Mouse (Mus musculus) adrenal gland (tissue): ENCODE results near the gene Pcsk6.
"Not testable (repeated sequence)": the region's sequence is repeated elsewhere in the genome, so short reads cannot be mapped to it uniquely, and the experiment has no call there.

Experiments used
- intact Hi-C: fragments of 180-260 bp; cut with DNase I; formaldehyde crosslinking; loops from one replicate; pipeline ENCODE4 v1.15.1; 2025
- long read RNA-seq, 2 experiments: library from polyadenylated mRNA; unstranded; transcript quantifications; one replicate each; pipeline ENCODE4 v2.0.0; 2020; ENCODE audit warnings: borderline replicate concordance in 1 of 2; ENCODE audit not compliant: insufficient replicate concordance in 1 of 2

Gene Pcsk6
- long read RNA-seq, experiment 1 = 0 reads
- long read RNA-seq, experiment 2 = 0 reads

DNA sequence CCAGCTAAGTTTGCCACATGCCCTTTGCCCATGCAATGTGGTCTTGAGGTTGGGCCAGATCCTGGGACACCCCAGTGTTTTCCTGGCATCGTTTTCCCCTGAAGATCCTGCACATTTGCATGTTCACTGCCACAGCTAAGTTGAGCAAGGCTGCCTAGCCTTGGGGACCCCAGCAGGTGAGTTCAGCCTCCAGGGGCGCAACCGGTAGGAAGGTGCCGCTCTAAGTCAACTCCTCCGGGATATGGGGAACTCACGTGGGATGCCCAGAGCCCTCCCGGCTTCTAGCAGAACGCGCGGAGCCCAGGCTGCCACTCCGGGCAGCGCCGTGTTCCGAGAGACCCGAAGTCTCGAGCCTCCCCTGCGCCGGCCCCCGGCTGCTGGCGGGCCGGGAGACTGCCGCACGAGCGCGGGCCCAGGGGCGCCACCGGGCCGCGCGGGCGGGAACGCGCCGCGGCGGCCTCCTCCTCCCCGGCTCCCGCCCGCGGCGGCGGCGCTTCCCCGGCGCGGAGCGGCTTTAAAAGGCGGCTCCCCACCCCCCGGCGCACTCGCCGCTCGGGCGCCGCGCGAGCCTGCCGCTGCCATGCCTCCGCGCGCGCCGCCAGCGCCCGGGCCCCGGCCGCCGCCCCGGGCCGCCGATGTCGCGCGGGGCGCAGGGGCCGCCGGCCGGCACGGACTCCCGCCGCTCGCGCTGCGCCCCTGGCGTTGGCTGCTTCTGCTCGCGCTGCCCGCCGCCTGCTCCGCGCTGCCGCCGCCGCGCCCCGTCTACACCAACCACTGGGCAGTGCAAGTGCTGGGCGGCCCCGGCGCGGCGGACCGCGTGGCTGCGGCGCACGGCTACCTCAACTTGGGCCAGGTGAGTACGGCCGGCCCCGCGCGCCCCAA is at the start of gene Pcsk6:
Gene Pcsk6 (plus strand): TSS at position 144 of the 882 bp plus-strand sequence.
- intact Hi-C loops = no loop called here

DNA sequence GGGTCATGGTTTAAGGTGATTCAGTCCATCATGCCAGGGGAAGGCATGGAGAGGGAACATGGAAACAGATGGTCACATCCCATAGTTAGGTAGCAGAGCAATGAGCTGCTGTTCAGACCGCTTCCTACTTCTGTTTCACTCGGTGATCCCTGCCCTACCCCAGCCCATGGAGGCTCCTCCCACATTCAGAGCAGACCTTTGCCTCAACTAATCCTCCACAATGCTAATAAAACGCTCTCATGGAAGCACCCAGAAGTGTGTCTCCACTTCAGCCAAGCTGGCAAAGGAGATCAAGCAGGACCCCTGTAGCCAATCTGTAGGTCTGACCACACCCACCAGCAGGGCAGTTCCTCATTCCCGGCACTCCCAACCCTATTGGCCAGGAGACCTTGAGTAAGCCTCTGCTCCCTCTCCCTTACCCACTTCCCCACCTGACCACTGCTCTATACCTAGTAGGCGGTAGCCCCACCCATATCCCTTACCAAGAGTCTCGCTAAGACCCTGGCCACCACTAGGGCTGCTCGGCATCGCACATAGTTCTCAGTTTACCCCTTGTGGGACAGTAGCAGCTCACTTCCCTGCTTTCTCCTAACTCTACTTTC is 47.8 kb upstream of the Pcsk6 start:
- intact Hi-C loops = no loop called here

DNA sequence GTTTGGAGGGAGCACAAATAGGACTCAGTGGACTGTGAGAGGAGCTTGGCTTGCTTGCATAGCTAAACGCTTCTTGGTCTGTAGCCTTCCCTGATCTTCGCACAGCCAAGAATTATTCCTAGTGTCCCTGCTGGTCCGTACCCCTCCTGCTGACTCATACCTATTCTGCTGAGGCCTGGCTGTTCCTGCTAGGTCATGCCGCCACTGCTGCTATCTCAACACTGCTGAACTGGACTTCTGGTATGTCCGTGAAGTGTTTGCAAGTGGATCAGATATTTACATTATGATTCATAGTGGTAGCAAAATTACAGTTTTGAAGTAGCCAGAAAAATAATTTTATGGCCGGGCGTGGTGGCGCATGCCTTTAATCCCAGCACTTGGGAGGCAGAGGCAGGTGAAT is 44.0 kb upstream of the Pcsk6 start:
- intact Hi-C loops = no loop called here

DNA sequence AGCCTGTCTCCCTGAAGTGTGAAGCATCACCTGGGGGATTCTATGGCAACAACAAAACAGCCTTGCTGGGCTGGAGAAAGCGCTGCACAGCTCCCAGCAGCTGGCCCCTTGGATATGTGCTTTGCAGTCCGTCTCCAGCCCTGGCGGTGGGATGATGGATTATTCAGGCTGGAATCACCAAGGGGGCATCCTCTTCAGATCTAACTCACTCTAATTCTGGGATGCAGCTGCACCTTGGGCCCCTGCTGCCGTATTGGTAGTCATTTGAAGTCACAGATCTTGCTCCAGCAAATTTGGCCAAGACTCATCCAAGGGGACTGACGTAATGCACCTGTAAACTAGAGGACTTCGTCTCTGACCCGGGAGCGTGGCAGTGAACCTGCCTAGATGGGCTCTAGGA is 41.1 kb upstream of the Pcsk6 start:
- intact Hi-C loops = no loop called here

DNA sequence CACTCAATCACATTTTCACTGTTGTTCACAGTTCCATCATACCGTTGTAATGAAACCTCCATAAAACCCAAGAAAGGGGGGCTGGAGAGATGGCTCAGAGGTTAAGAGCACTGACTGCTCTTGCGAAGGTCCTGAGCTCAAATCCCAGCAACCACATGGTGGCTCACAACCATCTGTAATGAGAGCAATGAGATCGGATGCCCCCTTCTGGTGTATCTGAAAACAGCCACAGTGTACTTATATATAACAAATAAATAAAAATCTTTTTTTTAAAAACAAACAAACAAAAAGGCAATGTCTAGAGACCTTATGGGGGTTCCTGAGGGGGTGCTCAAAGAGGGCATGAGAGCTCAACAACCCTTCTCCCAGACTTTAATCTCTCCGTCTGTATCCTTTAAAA is 39.6 kb upstream of the Pcsk6 start:
- intact Hi-C loops = not testable (repeated sequence)

DNA sequence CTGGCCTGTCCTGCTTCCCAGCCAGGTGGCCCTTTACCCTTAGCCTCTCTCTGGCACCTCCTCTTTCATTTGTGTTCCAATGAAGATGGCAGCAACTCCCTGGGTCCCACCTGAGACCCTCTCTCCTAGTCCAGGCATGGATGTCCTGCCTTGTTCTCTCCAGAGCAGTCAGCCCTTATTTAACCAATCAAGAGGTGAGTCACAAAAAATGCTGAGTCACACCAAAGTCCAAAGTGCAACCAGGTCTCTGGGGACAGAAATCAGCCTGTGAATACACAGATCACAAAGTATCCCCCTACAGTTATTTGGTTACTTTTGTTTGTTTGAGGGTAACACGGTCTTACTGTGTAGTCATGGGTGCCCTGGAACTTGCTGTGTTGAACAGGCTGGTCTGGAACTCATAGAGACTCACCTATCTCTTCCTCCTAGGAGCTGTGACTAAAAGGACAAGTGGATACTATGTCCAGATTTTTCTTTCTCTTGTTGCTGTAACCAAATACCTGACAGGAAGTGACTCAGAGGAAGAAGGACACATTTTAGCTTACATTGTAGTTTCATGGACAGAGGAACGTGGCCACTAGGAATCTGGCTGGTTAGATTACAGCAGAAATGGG is 38.9 kb upstream of the Pcsk6 start:
- intact Hi-C loops = no loop called here

DNA sequence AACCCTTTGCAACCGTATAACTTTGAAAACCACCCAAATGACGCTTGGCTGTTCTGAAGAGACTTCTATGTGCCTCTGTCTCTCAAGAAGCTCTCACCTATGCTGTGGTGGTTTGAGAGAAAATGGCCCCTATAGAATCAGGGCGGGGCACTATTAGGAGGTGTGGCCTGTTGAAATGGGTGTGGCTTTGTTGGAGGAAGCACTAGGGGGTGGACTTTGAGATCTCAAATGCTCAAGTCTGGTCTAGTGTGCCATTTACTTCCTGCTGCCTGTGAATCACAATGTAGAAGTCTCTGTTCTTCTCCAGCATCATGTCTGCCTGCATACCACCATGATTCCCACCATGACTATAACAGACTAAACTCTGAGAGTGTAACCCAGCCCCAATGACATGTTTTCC is 21.8 kb upstream of the Pcsk6 start:
- intact Hi-C loops = no loop called here

DNA sequence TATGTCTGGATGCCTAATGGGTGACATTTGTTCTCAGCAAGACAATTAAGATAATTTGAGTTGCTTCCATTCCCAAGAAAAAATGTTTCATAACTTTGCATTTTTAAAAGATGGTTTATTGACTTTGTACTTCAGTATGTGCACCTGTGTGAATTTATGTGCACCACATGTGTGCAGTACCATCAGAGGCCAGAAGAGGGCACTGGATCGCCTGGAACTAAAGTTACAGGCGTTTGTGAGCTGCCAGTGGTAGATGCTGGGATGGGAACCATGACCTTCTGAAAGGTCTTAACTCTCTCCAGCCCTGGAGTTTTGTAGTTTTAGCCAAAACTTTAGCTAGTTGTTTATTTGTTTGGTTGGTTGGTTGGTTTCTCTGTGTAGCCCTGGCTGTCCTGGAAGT is 18.3 kb upstream of the Pcsk6 start:
- intact Hi-C loops = no loop called here

DNA sequence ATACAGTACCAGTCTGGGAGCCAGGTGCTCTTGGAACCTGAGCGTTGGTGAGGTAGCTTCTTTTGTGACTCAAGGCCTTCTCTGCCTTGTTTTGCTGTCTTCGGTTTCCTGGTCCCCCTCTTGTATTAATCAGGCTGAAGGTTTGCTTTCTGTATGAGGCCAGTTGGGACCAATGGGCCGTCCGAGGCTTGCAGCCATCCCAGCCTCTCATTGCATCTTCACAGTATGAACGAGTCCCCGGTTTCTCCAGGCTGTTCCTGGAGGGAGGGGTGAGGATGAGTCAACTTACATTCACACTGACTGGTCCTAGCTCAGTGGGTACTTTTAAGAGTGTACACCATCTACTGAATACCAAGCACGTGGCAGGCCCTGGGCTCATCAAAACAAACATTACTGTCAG is 553 bp upstream of the Pcsk6 start:
- intact Hi-C loops = no loop called here

DNA sequence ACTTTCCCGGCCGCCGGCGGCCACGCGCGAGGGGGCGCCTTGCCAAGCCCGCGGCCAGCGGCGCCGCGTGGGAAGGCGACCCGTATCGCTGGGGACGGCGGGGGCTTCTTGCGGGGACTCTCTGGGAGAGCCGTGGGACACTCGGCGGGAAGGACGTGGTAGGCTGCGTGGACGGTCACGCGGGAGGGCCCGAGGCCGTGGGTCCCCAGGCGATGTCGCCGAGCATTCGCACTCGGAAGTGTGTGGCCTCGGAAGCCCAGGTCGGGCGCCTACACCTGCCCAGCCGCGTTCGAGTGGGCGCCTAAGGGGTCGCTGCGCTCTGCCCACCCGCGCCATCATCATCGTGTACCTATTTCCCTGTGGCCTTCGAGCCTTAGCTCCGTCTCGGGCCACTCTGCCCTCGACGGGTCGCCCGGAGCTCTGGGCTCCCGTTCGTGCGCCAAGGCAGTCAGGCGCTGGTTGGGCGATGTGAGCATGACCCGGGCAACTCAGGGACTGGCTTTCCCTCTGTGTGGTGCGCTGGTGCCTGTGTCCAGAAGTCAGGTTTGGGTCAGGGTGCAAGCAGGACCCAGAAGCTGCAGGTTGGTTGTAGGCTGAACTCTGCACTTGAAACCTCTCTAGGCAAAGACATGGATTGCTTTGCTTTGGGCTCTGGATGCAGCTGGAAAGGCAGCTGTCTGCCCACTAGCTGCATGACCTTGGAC is 1.1 kb downstream of the Pcsk6 start:
- intact Hi-C loops = no loop called here

DNA sequence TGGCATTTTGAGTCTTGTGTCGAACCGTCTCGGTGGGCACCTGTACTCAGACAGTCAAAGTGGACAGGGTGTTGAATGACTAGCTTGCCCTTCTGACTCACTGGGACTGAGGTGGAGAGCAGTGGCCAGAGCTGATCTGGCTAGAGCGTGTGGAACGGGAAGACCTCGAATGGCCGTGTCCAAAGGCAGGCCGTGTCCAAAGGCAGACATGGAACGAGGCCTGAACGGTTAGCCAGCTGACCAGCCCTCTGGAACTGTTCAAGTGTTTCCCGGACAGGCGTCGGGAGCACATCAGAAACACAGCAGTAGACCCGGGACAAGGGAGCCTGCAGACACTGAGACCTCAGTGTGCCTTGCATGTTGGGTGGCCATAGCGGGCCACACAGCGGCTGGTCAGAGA is 7.6 kb downstream of the Pcsk6 start:
- intact Hi-C loops = no loop called here

DNA sequence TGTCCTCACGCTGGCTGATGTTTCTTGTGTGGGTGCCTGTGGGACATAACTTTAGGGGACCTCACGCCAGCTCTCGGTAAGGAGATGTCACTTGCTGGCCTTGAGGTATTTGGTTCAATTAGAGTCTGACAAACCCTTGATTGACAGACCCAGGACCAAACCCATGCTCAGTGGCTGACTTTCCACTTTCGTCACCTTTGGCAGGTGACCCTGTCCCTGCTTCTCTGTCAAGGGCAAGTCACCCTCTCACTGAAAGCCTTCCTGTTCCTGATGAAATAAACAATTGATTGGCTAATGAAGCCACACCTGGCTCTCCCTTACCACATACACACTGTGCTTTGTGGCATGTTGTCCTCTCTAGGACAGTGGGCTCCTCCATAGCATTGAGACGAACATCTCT is 8.3 kb downstream of the Pcsk6 start:
- intact Hi-C loops = no loop called here

DNA sequence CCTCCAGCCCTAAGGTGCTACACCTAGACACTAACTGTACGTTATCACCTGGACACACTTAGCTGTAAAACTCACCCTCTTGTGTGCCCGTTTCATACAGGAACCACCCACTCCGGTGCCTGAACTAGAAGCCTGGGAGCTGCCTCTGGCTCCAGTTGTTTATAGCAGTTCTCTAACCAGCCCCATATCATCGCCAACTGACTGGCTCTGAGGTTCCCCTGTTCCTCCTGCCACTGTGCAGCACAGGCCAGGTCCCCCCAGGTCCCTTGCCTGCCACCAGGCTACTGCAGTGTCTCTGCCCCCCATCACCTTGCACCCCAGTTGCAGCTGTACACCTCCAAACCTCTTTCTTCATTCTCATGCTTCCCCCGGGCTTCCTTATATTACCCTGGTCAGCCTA is 8.7 kb downstream of the Pcsk6 start:
- intact Hi-C loops = no loop called here

DNA sequence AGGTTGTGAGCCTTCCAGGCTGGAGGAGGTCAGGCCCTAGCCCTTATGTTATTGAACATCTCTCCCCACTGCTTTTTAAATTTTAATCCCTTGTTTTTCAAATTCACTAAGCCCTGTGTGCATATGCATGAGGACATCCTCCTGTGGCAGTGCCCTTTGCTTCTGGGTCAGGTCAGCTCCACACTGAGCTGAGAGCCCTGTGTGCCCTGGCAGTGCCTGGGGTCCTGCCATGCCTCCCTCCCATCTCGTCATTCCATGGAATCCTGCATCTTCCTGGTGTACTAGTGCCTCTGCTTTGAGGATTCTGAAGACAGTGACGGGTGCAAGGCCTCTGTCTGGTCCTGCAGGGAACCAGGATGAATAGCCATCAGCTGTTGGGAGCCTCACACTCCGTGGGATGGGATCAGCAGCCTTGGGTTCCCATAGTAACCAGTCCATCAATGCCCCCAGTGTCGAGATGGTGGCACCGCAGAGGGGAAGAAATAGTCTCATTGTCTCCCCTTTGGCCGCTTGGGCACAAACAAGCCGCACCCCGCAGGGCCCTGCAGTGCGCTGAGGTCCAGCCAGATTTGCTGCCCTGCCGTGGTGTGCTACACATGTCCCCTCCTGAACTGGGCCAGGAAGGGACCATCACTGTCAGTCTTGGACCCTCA is 9.5 kb downstream of the Pcsk6 start:
- intact Hi-C loops = no loop called here

DNA sequence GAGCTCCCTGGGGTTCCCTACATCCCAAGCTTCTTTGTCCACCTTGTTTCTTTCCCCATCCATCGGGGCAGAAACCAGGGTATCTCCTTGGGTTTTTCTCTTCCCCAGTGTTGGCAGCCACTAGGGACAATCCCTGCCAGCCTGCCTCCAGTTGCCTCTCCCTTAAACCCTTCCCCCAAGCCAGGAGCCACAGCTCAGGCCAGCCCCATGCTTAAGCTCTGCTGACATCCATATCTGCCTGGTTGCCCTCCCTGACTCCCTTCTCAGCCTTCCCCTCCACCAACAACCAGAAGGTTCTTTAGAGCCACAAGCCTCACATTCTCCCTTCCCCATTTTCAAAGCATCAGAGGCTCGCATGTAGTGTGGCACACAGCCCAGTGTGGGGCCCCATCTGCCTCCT is 10.3 kb downstream of the Pcsk6 start:
- intact Hi-C loops = no loop called here

DNA sequence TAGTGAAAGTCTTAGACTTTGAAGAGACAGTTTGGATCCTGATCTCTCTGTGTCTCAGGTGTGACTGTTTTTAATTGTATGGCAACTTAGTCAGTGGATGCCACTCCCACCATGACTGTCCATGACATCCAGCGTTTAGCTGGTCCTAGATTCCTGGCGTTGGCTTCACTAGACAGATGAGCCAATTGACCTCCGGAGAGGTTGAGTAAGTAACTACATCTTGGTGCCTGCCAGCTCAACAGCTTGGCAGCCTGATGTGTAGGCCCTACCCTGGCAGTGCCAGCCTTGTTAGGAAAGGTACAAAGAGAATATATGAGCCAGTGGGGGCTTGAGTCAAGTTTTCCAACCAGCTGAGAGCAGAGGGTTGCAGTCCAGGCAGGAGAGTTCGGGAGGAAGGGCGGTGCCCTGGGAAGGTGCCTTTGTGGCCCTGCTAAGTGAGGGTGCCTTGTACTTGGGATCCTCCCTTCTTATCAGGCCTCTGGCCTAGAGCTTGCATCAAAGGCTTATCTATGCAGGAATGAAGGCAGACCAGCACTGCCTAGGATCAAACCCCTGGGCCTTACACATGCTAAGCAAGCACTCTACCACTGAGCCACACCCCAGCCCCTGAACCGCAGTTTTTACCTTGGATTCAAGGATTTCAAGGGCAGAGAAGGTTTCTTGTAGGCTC is 11.8 kb downstream of the Pcsk6 start:
- intact Hi-C loops = no loop called here

DNA sequence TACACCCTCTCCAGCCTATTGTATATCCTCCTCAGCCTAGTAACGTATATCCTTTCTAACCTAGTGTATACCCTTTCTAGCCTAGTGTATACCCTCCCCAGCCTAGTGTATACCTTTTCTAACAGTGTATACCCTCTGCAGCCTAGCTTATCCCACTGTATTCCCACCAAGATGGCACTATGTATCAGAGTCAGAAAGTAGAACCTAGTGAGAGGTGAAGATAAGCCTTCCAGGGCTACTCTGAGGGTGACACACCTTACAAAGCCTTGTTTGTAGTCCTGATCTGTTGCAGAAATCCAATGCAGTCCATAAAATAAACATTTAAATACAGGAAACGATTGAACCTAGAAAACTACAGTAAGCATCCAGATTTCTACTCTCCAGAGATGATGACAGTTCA is 12.4 kb downstream of the Pcsk6 start:
- intact Hi-C loops = no loop called here

DNA sequence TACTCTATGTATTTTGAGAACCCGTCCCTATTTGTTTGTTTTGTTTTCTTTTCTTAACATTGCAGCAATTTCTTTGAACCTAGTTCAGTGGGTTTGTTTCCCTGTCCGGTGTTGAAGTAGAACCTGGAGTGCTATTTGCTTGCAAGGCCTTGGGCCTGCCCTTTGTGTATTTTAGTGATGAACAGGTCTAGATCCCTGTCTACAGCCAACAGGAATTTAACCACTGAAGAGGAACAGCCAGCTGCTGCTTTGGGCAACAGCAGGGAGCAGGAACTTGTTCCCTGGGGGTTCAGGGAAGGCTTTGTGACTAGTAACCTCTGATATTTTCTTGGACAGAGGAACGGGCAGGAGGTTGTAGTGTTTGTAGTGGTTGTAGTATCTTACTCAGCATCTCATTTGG is 15.1 kb downstream of the Pcsk6 start:
- intact Hi-C loops = no loop called here

DNA sequence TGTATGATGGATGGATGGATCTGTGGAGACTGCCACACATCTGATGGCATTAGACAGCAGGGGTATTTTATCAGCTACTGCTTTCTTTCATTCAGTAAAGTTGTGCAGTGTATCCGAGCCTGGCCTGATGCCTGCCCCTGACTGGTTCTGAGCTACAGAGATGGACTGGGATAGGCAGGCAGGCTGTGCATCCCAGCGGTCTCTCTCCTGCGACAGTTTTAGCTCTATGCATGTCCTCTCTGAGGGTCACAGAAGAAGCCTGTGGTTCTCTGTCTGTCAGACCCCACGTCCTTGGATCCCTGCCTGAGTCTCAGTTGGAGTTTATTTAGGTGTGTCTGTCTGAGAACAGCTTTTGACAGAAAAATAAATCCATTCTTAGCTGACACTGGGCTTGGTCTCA is 16.7 kb downstream of the Pcsk6 start:
- intact Hi-C loops = no loop called here

DNA sequence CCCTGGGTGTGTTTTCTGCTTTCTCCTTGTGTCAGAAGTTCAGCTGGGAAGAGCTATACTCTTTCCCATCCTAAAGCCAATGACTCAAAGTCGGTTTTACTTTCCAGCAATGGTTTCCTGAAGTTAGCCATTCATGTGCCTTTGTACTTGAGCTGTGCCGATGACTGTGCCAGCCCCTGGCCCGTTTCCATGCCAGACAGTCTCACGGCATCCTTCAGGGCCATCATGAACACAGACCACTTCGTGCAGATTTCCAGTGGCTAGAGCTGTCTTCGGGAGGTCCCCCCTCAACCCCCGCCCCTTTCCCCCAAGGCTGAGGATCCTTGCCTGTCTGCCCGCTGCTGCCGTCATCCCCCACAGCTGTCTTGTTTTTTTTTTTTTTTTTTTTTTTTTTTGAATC is 17.8 kb downstream of the Pcsk6 start:
- intact Hi-C loops = no loop called here
